Mouse (Mus musculus) MEL (cell line): ENCODE measurements at regions not wholly inside any gene's neighbourhood (a gene's known extent, or its start where the extent isn't known, plus 50 kb on each side); places are given as distances from the start of the nearest gene placed in this dataset.

ENCODE experiments used
- DNase-seq: peaks from one replicate; pipeline ENCODE4 v3.0.0; 2011; ENCODE audit warnings: low read depth, low spot score
- H3K27ac ChIP-seq: 2 replicates; pipeline ENCODE4 v1.5.1; 2012; ENCODE audit warnings: low read depth, mild to moderate bottlenecking, control low read depth, low read length, moderate library complexity; ENCODE audit not compliant: control insufficient read depth
- H3K27me3 ChIP-seq, 2 experiments: fragments of 150-350 bp in 1 of 2; sonication (generic) in 1 of 2; 2 replicates each; pipeline ENCODE4 v1.6.1; 2012; ENCODE audit warnings: low read length in 2 of 2, mild to moderate bottlenecking in 2 of 2, improper control_type of control experiment in 1 of 2, moderate library complexity in 1 of 2; ENCODE audit not compliant: insufficient read depth in 2 of 2, control insufficient read depth in 1 of 2
- H3K36me3 ChIP-seq, 2 experiments: 2 replicates each; pipeline ENCODE4 v1.6.1; 2012 to 2014; ENCODE audit warnings: low read length in 2 of 2, improper control_type of control experiment in 1 of 2, inconsistent platforms in 1 of 2, mild to moderate bottlenecking in 1 of 2; ENCODE audit not compliant: insufficient read depth in 2 of 2, control insufficient read depth in 1 of 2
- H3K4me1 ChIP-seq, 2 experiments: fragments of 150-350 bp in 1 of 2; sonication (generic) in 1 of 2; 2 replicates each; pipeline ENCODE4 v1.6.1; 2012; ENCODE audit warnings: low read length in 2 of 2, improper control_type of control experiment in 1 of 2, mild to moderate bottlenecking in 1 of 2; ENCODE audit not compliant: insufficient read depth in 2 of 2, control insufficient read depth in 1 of 2
- H3K4me3 ChIP-seq, 2 experiments: fragments of 150-350 bp in 1 of 2; sonication (generic) in 1 of 2; 2 replicates each; pipeline ENCODE4 v1.5.1; 2012; ENCODE audit warnings: low read depth in 2 of 2, low read length in 2 of 2, mild to moderate bottlenecking in 2 of 2, moderate library complexity in 2 of 2, control low read depth in 1 of 2, improper control_type of control experiment in 1 of 2; ENCODE audit not compliant: control insufficient read depth in 1 of 2, insufficient read depth in 1 of 2
- H3K79me2 ChIP-seq: 2 replicates; pipeline ENCODE4 v1.6.1; 2012; ENCODE audit warnings: mild to moderate bottlenecking, low read length, moderate library complexity; ENCODE audit not compliant: control insufficient read depth, poor library complexity, insufficient read depth
- H3K9ac ChIP-seq: 2 replicates; pipeline ENCODE4 v1.6.1; 2012; ENCODE audit warnings: low read depth, mild to moderate bottlenecking, control low read depth, low read length, moderate library complexity; ENCODE audit not compliant: control insufficient read depth, poor library complexity, severe bottlenecking
- H3K9me3 ChIP-seq: fragments of 150-350 bp; sonication (generic); replicated peaks from 2 replicates; pipeline ENCODE4 v1.6.1; 2012; ENCODE audit warnings: mild to moderate bottlenecking, low read length, improper control_type of control experiment, moderate library complexity; ENCODE audit not compliant: insufficient read depth
- CHD1 ChIP-seq: IDR thresholded peaks from 2 replicates; pipeline ENCODE4 v1.6.1; 2012; ENCODE audit warnings: low read depth, mild to moderate bottlenecking, inconsistent platforms, low read length, improper control_type of control experiment
- CTCF ChIP-seq, 3 experiments: IDR thresholded peaks in 2 of 3; conservative IDR thresholded peaks in 1 of 3; 2 replicates each; pipeline ENCODE4 v1.5.1; 2011 to 2012; ENCODE audit warnings: low read length in 3 of 3, low read depth in 2 of 3, mild to moderate bottlenecking in 2 of 3, improper control_type of control experiment in 1 of 3, inconsistent platforms in 1 of 3, mixed read lengths in 1 of 3, moderate library complexity in 1 of 3; ENCODE audit not compliant: control insufficient read depth in 1 of 3, insufficient read depth in 1 of 3, poor library complexity in 1 of 3, severe bottlenecking in 1 of 3
- JUND ChIP-seq: IDR thresholded peaks from 2 replicates; pipeline ENCODE4 v1.6.1; 2011; ENCODE audit warnings: low read depth, mild to moderate bottlenecking, improper control_type of control experiment, low read length
- KAT2A ChIP-seq: conservative IDR thresholded peaks from 2 replicates; pipeline ENCODE4 v1.6.1; 2012; ENCODE audit warnings: low read depth, low read length, improper control_type of control experiment, inconsistent platforms
- MEF2A ChIP-seq: IDR thresholded peaks from 2 replicates; pipeline ENCODE4 v1.6.1; 2014; ENCODE audit warnings: low read depth, mild to moderate bottlenecking, inconsistent platforms, low read length, improper control_type of control experiment; ENCODE audit not compliant: poor library complexity, insufficient replicate concordance, severe bottlenecking; ENCODE audit errors: extremely low read depth
- MYB ChIP-seq: IDR thresholded peaks from 2 replicates; pipeline ENCODE4 v1.6.1; 2011; ENCODE audit warnings: mild to moderate bottlenecking, low read depth, low read length, improper control_type of control experiment
- NRF1 ChIP-seq: IDR thresholded peaks from 2 replicates; pipeline ENCODE4 v1.6.1; 2014; ENCODE audit warnings: low read depth, mild to moderate bottlenecking, inconsistent platforms, low read length, improper control_type of control experiment, moderate library complexity; ENCODE audit not compliant: poor library complexity, insufficient read depth, severe bottlenecking
- POLR2AphosphoS5 ChIP-seq: IDR thresholded peaks from 2 replicates; pipeline ENCODE4 v1.6.1; 2012; ENCODE audit warnings: low read depth, borderline replicate concordance, mild to moderate bottlenecking, inconsistent platforms, low read length, moderate library complexity, mixed read lengths
- RCOR1 ChIP-seq: IDR thresholded peaks from 2 replicates; pipeline ENCODE4 v1.6.1; 2012; ENCODE audit warnings: low read depth, mild to moderate bottlenecking, inconsistent platforms, low read length, improper control_type of control experiment
- SMC3 ChIP-seq: IDR thresholded peaks from 2 replicates; pipeline ENCODE4 v1.6.1; 2011; ENCODE audit warnings: low read depth, low read length, improper control_type of control experiment
- TAL1 ChIP-seq: IDR thresholded peaks from 2 replicates; pipeline ENCODE4 v1.6.1; 2012; ENCODE audit warnings: mild to moderate bottlenecking, inconsistent platforms, low read length, moderate library complexity, mixed read lengths
- TBP ChIP-seq: IDR thresholded peaks from 2 replicates; pipeline ENCODE4 v1.8.0; 2011; ENCODE audit warnings: low read depth, low read length, improper control_type of control experiment
- TCF12 ChIP-seq: IDR thresholded peaks from 2 replicates; pipeline ENCODE4 v1.6.1; 2014; ENCODE audit warnings: low read depth, mild to moderate bottlenecking, inconsistent platforms, low read length, improper control_type of control experiment, moderate library complexity
- USF1 ChIP-seq: IDR thresholded peaks from 2 replicates; pipeline ENCODE4 v1.6.1; 2014; ENCODE audit warnings: low read depth, mild to moderate bottlenecking, inconsistent platforms, low read length, improper control_type of control experiment, moderate library complexity
- USF2 ChIP-seq, 2 experiments: IDR thresholded peaks; 2 replicates each; pipeline ENCODE4 v1.6.1; 2011 to 2012; ENCODE audit warnings: improper control_type of control experiment in 2 of 2, low read length in 2 of 2, borderline replicate concordance in 1 of 2, inconsistent platforms in 1 of 2, low read depth in 1 of 2, mild to moderate bottlenecking in 1 of 2; ENCODE audit not compliant: insufficient read depth in 1 of 2
- ZKSCAN1 ChIP-seq: IDR thresholded peaks from 2 replicates; pipeline ENCODE4 v1.6.1; 2012; ENCODE audit warnings: low read depth, mild to moderate bottlenecking, inconsistent platforms, low read length, improper control_type of control experiment, moderate library complexity
- ZMIZ1 ChIP-seq: IDR thresholded peaks from 2 replicates; pipeline ENCODE4 v1.6.1; 2012; ENCODE audit warnings: low read depth, mild to moderate bottlenecking, inconsistent platforms, low read length, improper control_type of control experiment, moderate library complexity

- Histone ChIP-seq H3K27ac (no peak overlapping the region), H3K36me3 (no peaks in the 10 kb centered on the region), H3K27me3 (no peaks in the 10 kb centered on the region), H3K4me1 (no peaks in the 10 kb centered on the region), H3K79me2 (no peaks in the 10 kb centered on the region), H3K9ac (no peak overlapping the region), H3K4me3 (no peak overlapping the region), H3K9me3 (no peaks in the 10 kb centered on the region)
- no peak for DNase-seq
- TF ChIP-seq NRF1: no peak
- no peak for TF ChIP-seq RCOR1
- no peak for TF ChIP-seq MEF2A
- TF ChIP-seq USF2 (IDR thresholded peaks at IDR 0.05; ENCODE audit: borderline replicate concordance in 1 of 2, insufficient read depth in 1 of 2, low read depth in 1 of 2, low read length in 2 of 2): no peak
- no peak for TF ChIP-seq POLR2AphosphoS5
- no peak for TF ChIP-seq CHD1
- TF ChIP-seq ZMIZ1: no peak
- TF ChIP-seq USF1: no peak
- no peak for TF ChIP-seq TAL1
- no peak for TF ChIP-seq ZKSCAN1
Observed at GRCm38 (mm10) chr9:23167056-23167591, 55.8 kb upstream of the Bmper start.

DNA sequence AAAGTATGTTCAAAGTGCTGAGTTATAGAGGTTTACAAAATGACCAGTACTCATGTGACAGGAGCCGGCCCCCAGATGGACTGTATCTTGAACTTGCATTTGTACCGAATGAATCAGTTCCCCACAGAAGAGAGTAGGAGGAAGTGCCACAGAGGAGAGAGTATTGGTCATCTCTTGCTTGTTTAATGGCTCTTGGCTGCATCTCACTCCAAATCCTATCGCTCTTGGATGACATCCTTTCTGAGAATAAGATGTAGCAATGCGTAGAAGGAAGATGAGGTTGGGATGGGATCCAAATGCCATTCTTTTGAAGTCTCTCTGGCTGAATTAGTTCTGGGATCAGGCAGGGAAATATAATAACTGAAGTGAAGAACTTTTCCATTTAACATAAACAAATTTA, 55.2 kb upstream of the Bmper start:
- Histone ChIP-seq H3K36me3 (no peaks in the 10 kb centered on the region), H3K4me3 (no peak overlapping the region), H3K27ac (no peak overlapping the region), H3K9me3 (no peaks in the 10 kb centered on the region), H3K9ac (no peak overlapping the region), H3K79me2 (no peaks in the 10 kb centered on the region), H3K4me1 (no peaks in the 10 kb centered on the region), H3K27me3 (no peaks in the 10 kb centered on the region)
- DNase-seq: no peak
- no peak for TF ChIP-seq MYB
- TF ChIP-seq CTCF (IDR thresholded peaks at IDR 0.05 in 2 of 3, conservative IDR thresholded peaks at IDR 0.05 in 1 of 3; ENCODE audit: control insufficient read depth in 1 of 3, insufficient read depth in 1 of 3, low read depth in 2 of 3, low read length in 3 of 3, poor library complexity in 1 of 3, severe bottlenecking in 1 of 3): no peak
- TF ChIP-seq JUND: no peak
- TF ChIP-seq SMC3: no peak
- no peak for TF ChIP-seq CHD1
- no peak for TF ChIP-seq POLR2AphosphoS5
- no peak for TF ChIP-seq TBP
- TF ChIP-seq TCF12: no peak
- no peak for TF ChIP-seq KAT2A
- TF ChIP-seq NRF1: no peak
